Mouse (Mus musculus) cerebellum, adult 11-12 months (tissue): Measurements from ENCODE around the gene Rac3.
"Not testable (repeated sequence)": the region's sequence is repeated elsewhere in the genome, so short reads cannot be mapped to it uniquely, and the experiment has no call there.

Experiments used
- DNase-seq: peaks from one replicate; pipeline ENCODE4 v3.0.0; 2022

Rac3 gene

GRCm38 (mm10) chr11:120707225-120707624, 14.0 kb upstream of the Rac3 start:
- no peak for DNase-seq

GRCm38 (mm10) chr11:120707969-120708368, 13.3 kb upstream of the Rac3 start:
- DNase-seq = no peak

- DNase-seq = no peak
Observed at GRCm38 (mm10) chr11:120709551-120709950, 11.7 kb upstream of the Rac3 start.

GRCm38 (mm10) chr11:120710672-120711071, 10.6 kb upstream of the Rac3 start:
- DNase-seq = no peak

GRCm38 (mm10) chr11:120711980-120712604, 9.2 kb upstream of the Rac3 start:
- peak; percentile 51 for DNase-seq

GRCm38 (mm10) chr11:120712771-120713568, 8.3 kb upstream of the Rac3 start:
- DNase-seq = peak; percentile 76

GRCm38 (mm10) chr11:120713580-120714518, 7.4 kb upstream of the Rac3 start, which contains the start of the genes Cenpx and Lrrc45:
TSS of gene Cenpx (minus strand) at chr11:120713738.
TSS of gene Lrrc45 (plus strand) at chr11:120713925.
- DNase-seq = peak; percentile 97

- DNase-seq = no peak
Observed at GRCm38 (mm10) chr11:120714546-120714945, 6.7 kb upstream of the Rac3 start.

GRCm38 (mm10) chr11:120715131-120715530, 6.1 kb upstream of the Rac3 start:
- no peak for DNase-seq

GRCm38 (mm10) chr11:120719242-120719641, 2.0 kb upstream of the Rac3 start:
- DNase-seq = no peak

GRCm38 (mm10) chr11:120719841-120720376, 1.4 kb upstream of the Rac3 start:
- peak; percentile 57 for DNase-seq

GRCm38 (mm10) chr11:120720450-120720849, 820 bp upstream of the Rac3 start:
- peak; percentile 90 for DNase-seq

GRCm38 (mm10) chr11:120722067-120722630, 879 bp downstream of the Rac3 start:
- DNase-seq = no peak

GRCm38 (mm10) chr11:120722761-120723382, 1.6 kb downstream of the Rac3 start:
- DNase-seq = no peak

- no peak for DNase-seq
Observed at GRCm38 (mm10) chr11:120723509-120723908, 2.2 kb downstream of the Rac3 start.

GRCm38 (mm10) chr11:120726243-120727168, 5.2 kb downstream of the Rac3 start:
- DNase-seq = no peak

- DNase-seq = peak; percentile 87
Observed at GRCm38 (mm10) chr11:120727169-120727527, 5.9 kb downstream of the Rac3 start, which contains the start of gene Dcxr. TSS of gene Dcxr (minus strand) at chr11:120727281.

- no peak for DNase-seq
Observed at GRCm38 (mm10) chr11:120727564-120727963, 6.3 kb downstream of the Rac3 start.

GRCm38 (mm10) chr11:120728530-120729240, 7.4 kb downstream of the Rac3 start:
- DNase-seq = no peak

- DNase-seq = not testable (repeated sequence)
Observed at GRCm38 (mm10) chr11:120729432-120730050, 8.3 kb downstream of the Rac3 start.
